Mouse (Mus musculus): ENCODE results near the gene Zfp112. TPM values are rescaled to one million over a fixed set of nuclear protein-coding genes. Genes with fewer than 3 reads are reported as not detected.

Gene Zfp112
- polyA plus RNA-seq, 1 experiment: 1.7 TPM

DNA sequence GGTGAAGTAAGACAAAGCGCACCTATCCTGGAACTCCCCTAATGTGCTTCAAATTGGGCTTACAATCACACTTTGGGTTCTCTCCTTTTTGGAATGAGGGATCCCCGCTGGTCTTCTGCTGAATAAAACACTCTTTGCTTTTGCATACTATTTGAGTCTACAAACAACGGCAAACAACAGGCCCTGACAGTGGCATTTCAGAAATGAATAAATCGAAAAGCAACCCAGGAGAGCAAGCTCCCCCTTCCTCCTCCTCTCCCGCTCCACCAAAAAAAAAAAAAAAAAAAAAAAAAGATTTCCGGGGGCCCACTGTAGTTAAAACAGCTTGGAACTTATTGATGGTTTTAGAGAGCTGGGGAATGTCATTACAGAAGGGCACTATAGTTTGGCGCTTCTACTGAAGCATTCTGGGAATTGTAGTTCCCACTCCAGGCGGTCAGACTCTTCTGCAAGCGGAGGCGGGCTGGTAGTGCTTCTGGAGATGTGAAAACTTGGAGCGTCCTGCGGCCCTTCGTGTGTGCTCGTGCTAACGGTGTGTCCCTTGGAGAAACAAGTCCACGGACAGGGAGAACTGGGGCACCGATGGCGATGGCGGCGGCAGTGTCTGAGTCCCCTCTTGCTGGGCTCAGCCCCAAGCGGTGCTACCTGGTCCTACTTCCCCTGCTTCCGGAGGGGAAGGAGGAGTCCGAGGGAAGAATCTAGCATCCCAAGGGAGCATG lies 62.7 kb downstream of the Zfp112 start, which contains the start of gene Zfp114:
TSS of gene Zfp114 (plus strand) at position 443 of the 719 bp plus-strand sequence.
- TF ChIP-seq CTCF (IDR thresholded peaks at IDR 0.05; ENCODE audit: insufficient read depth, low read length) (no peak), POLR2A (IDR thresholded peaks at IDR 0.05; ENCODE audit: borderline replicate concordance, extremely low read depth, low read depth, low read length) (no peak)
- DNase-seq: peak; percentile 40
- H3K4me3 ChIP-seq (replicated peaks; ENCODE audit: extremely low read depth, low read depth, low read length): peak within 1 kb of the TSS; percentile 86
- 12% methylated on average over 23 of the region's 23 CpGs for WGBS
- no peaks in the 10 kb centered on the region for H3K4me1 ChIP-seq (ENCODE audit: control insufficient read depth, insufficient read depth, low read length)

DNA sequence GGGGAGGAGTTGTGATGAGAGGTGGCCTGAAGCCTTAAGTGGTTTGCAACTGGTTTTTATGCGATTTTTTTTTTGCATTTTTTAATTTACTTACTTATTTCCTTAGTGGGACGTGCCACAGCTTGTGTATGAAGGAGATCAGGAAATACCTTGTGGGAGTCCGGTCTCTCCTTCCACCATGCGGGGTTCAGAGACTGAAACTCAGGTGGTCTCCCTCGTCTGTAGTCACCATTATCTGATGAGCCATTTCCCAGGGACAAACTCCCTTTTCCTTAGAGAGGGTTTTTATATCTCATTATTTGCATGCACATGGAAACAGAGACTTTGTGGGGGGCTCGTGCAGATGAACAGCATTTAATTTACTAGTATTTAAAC lies 63.2 kb downstream of the Zfp112 start:
- Histone ChIP-seq H3K4me3 (replicated peaks; ENCODE audit: extremely low read depth, low read depth, low read length) (no peak overlapping the region), H3K4me1 (ENCODE audit: control insufficient read depth, insufficient read depth, low read length) (no peaks in the 10 kb centered on the region)
- DNase-seq: no peak
- WGBS: 42% methylated on average over 6 of the region's 6 CpGs
- TF ChIP-seq POLR2A (IDR thresholded peaks at IDR 0.05; ENCODE audit: borderline replicate concordance, extremely low read depth, low read depth, low read length): no peak
- TF ChIP-seq CTCF (IDR thresholded peaks at IDR 0.05; ENCODE audit: insufficient read depth, low read length): no peak

Other genes with a start within 250 kb of the Zfp112 start
- not detected in 2 replicates for gene Vmn1r177, start 245.9 kb upstream of the Zfp112 start, polyA plus RNA-seq (2012; rRNA removed)
- gene Vmn1r178, start 220.3 kb upstream of the Zfp112 start, polyA plus RNA-seq (2012; rRNA removed): not detected in 2 replicates
- not detected in 2 replicates for gene Vmn1r179, start 185.3 kb upstream of the Zfp112 start, polyA plus RNA-seq (2012; rRNA removed)
- gene Vmn1r180, start 161.7 kb upstream of the Zfp112 start, polyA plus RNA-seq (2012; rRNA removed): not detected in 2 replicates
- not detected in 2 replicates for gene Vmn1r181, start 137.7 kb upstream of the Zfp112 start, polyA plus RNA-seq (2012; rRNA removed)
- gene V1rd19, start 110.6 kb upstream of the Zfp112 start, polyA plus RNA-seq (2012; rRNA removed): not detected in 2 replicates
- not detected in 2 replicates for gene Vmn1r183, start 59.1 kb upstream of the Zfp112 start, polyA plus RNA-seq (2012; rRNA removed)
- gene Zfp180, start 30.4 kb upstream of the Zfp112 start, polyA plus RNA-seq (2012; rRNA removed): 12.3 and 16.7 TPM in 2 replicates
- 4.8 and 7.5 TPM in 2 replicates for gene Zfp235, start 21.9 kb downstream of the Zfp112 start, polyA plus RNA-seq (2012; rRNA removed)
- 0.12 and 0.22 TPM in 2 replicates for gene Zfp114, start 62.7 kb downstream of the Zfp112 start, polyA plus RNA-seq (2012; rRNA removed)
- gene Zfp111, start 99.1 kb downstream of the Zfp112 start, polyA plus RNA-seq (2012; rRNA removed): 2.0 and 2.4 TPM in 2 replicates
- gene Zfp109, start 125.2 kb downstream of the Zfp112 start, polyA plus RNA-seq (2012; rRNA removed): 1.4 and 1.7 TPM in 2 replicates
- gene Zfp108, start 142.5 kb downstream of the Zfp112 start, polyA plus RNA-seq (2012; rRNA removed): 0.76 and 0.83 TPM in 2 replicates
- gene Zfp93, start 158.1 kb downstream of the Zfp112 start, polyA plus RNA-seq (2012; rRNA removed): 1.5 and 1.6 TPM in 2 replicates
- 5.1 and 8.7 TPM in 2 replicates for gene Zfp61, start 188.9 kb downstream of the Zfp112 start, polyA plus RNA-seq (2012; rRNA removed)
- gene Zfp94, start 204.4 kb downstream of the Zfp112 start, polyA plus RNA-seq (2012; rRNA removed): 3.9 and 9.0 TPM in 2 replicates
- gene Tescl, start 221.6 kb downstream of the Zfp112 start, polyA plus RNA-seq (2012; rRNA removed): 0.58 and 2.0 TPM in 2 replicates
- 32.1 TPM in 1 of 2 replicates, not detected in the other for gene Lypd5, start 236.9 kb downstream of the Zfp112 start, polyA plus RNA-seq (2012; rRNA removed)